Mouse (Mus musculus): ENCODE measurements around the gene Trdmt1.

The Trdmt1 gene

DNA sequence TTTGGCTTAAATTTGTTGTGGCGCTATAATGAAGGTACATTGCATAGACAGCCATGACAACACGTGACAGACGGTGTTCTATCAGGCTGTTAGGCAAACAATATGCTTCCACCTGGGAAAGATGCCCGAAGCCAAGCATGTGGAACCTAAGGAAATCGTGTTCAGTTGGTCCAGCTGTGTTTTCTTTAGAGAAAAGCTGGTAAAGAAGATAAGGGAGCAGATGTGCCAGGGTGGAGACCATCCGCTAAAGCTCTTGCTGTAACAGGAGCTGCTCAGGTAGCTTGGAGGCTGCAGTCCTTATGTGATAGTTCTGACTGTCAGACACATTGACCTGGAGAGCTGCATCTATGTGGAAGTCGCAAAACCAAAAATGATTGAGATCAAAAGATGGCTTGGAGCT is 45.3 kb downstream of the Trdmt1 start:
- no peak for DNase-seq (ENCODE audit: low read depth)

GRCm38 (mm10) chr2:13496087-13496486 is 48.4 kb downstream of the Trdmt1 start:
- no peak for DNase-seq (ENCODE audit: low read depth)

- no peak for DNase-seq (ENCODE audit: low read depth)
These were observed 51.5 kb downstream of the Trdmt1 start for GRCm38 (mm10) chr2:13492927-13493326.

- DNase-seq (ENCODE audit: low read depth), result no peak
These were observed 52.7 kb downstream of the Trdmt1 start, which contains the start of gene Cubn for GRCm38 (mm10) chr2:13491734-13492133. TSS of gene Cubn (minus strand) at chr2:13491813.

- DNase-seq (ENCODE audit: low read depth), result no peak
These were observed 54.0 kb downstream of the Trdmt1 start for GRCm38 (mm10) chr2:13490480-13490879.

GRCm38 (mm10) chr2:13486470-13486869 is 58.0 kb downstream of the Trdmt1 start:
- DNase-seq (ENCODE audit: low read depth), result no peak

DNA sequence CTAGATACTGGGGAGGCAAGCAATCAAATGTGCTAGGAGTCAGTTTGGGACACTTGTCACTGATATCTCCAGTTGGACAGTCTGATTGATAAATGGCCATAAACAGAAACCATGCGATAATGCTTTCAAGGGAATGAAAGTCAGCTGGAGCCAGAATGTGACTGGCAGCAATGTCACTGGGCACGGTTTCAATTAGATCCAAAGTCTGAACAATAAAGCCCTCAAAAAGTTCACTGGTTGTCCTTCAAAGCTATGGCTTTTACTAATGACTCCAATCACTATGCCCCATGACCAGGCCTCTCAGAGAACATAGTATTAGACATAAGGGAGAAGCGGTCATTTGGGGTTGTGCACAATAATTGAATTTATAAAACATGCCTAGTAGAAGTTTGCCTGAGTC is 59.9 kb downstream of the Trdmt1 start:
- DNase-seq (ENCODE audit: low read depth), result no peak

DNA sequence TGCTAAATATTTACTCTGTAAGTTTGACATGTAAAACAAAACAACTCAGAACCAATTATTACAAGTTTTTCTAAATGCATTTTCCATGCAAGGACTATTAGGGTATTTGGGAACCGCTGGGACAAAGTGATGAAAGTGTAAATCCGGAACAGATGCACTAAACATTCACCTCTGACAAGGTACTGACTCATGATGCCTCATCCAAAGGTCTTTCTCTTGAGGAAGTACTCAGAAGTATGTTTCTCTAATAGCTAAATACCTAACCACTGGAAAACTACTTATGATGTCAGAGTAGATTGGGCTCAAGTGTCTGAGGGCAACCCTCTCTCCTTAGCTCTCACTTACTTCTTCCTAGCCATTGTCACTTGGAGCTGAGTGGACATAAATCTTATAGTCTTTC is 63.7 kb downstream of the Trdmt1 start:
- no peak for DNase-seq (ENCODE audit: low read depth)

- DNase-seq (ENCODE audit: low read depth), result no peak
These were observed 65.3 kb downstream of the Trdmt1 start for GRCm38 (mm10) chr2:13479165-13479564.

DNA sequence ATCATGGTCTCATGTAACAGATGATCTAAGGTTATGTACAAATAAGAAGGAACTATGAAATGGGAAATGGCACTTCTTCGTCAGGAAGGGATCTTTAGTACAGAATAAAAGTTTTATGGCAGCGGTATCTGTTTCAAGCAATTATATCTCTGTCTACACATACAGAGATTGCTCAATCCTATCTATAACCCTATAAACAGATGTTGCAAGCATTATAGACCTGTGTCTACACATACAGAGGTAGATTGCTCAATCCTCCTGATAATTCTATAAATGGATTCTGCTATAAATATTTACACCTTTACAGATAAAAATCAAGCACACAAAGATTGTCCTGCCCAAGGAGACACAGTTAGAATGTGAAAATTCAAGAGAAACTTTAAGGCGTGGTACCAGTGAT is 74.4 kb downstream of the Trdmt1 start:
- DNase-seq (ENCODE audit: low read depth), result no peak

GRCm38 (mm10) chr2:13469641-13470040 is 74.8 kb downstream of the Trdmt1 start:
- no peak for DNase-seq (ENCODE audit: low read depth)

DNA sequence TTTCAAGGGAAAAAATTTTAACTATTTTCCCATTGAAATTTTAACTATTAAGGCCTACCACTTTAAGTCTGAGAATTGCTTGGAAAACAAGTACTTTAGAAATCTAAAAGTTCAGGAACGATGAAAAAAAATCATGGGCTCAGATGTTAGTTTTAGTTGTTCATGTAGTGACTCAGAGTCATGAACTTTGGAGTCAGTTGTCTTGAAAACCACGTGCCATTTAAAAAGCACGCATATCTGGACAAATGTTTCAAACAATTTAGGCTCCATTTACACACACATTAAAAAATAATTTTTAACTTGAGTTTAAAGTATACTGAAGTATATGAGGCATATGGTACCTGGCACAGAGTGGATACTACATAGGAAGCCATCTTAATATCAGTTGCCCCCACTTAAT is 77.8 kb downstream of the Trdmt1 start:
- DNase-seq (ENCODE audit: low read depth), result no peak

All from c-Kit-positive CD71-negative TER-119-negative erythroid progenitor cells, embryonic 14.5 days (primary cell).